Mouse (Mus musculus) gastrocnemius, adult 2 months (tissue): ENCODE data around the gene Lgals7. TPM values are rescaled to one million over a fixed set of nuclear protein-coding genes. Genes with fewer than 3 reads are reported as not detected.
A peak's percentile ranks its signal among the peaks of the same experiment; 100 is the strongest.

Experiments used
- DNase-seq: peaks from one replicate; pipeline ENCODE4 v3.0.0; 2022
- H3K27ac ChIP-seq: fragments of 200-600 bp; 2 replicates; pipeline ENCODE4 v1.8.1; 2022; ENCODE audit warnings: mild to moderate bottlenecking
- H3K4me3 ChIP-seq: fragments of 200-600 bp; 2 replicates; pipeline ENCODE4 v1.8.1; 2022; ENCODE audit warnings: mild to moderate bottlenecking, moderate library complexity
- CTCF ChIP-seq: fragments of 200-600 bp; IDR thresholded peaks from 2 replicates; pipeline ENCODE4 v1.8.1; 2022; ENCODE audit warnings: antibody characterized with exemption, mild to moderate bottlenecking, moderate library complexity
- intact Hi-C: fragments of 180-260 bp; cut with DNase I; formaldehyde crosslinking; loops from one replicate; pipeline ENCODE4 v1.15.1; 2025
- total RNA-seq, 2 experiments: library from RNA; stranded (reverse); gene quantifications; 2 replicates each; pipeline ENCODE4 v1.2.3; 2021

Lgals7 gene
- total RNA-seq, 2 experiments from 2014 or later = not detected

DNA sequence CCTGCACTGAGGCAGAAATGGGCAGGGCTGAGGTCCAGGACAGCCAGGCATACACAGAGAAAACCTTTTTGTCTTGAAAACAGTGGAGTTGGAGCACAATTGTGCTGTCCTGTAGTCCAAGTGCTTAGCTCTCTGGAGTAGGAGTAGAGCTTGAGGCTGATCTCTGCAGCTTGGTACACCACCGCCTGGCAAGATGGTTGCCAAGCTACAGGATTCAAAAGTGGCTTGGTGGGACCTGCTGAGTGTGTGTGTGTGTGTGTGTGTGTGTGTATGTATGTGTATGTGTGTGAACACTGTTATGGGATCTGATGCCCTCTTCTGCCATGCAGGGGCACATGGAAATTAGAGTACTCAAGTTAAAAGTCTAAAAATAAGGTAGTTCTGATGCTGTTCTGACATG lies 41.1 kb upstream of the Lgals7 start:
- peak; percentile 16 for DNase-seq
- intact Hi-C loops = no loop called here
- Histone ChIP-seq H3K27ac (peak overlapping the region; percentile 96), H3K4me3 (no peak overlapping the region)
- no peak for TF ChIP-seq CTCF

DNA sequence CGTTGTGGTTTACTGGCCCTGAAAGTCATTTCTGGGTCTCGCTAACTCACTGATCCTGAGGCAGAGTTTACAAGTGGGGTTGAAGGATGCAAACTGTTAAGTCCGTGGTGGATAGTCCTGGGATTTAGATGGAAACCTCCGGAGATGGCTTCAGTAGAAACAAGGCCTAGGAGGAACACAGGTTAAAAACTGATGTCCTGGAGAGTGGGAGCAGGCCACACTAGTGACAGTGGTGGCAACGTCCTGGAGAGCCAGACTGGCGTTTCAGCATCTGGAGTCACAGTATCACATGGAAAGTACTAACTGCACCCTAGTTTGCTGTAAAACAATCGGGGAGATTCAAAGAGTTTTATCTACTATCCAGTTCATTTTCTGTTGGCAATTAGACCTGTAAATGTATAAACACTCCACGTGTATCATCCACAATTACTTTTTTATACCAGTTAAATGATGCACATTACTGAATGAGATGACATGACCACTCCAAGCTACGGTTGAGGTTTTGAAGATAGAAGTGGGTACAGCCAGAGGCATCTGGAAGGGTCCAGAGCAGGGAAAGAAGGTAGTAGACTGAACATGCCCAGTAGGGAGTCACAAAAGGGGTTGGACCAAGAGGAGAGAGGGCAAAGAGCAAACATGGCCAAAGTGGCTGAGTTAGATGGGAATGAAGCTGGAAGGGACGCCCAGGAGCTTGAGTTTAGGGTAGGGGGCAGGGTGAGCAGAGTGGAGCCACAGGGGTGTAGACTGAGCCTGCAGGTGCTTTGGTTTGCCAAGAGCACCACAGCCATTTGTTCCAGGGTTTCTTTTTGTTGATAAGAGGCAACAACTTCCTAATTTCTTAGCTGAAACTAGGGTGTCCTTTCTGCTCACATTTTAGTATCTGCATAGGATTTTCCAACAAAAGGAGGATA lies 40.4 kb upstream of the Lgals7 start:
- intact Hi-C loops = loop anchor here (1.0 kb wide), 1 partner anchor 11 kb away; no protein-coding TSS in a partner anchor
- peak overlapping the region; percentile 96 for H3K27ac ChIP-seq
- peak; percentile 22 for DNase-seq
- no peak overlapping the region for H3K4me3 ChIP-seq
- TF ChIP-seq CTCF = no peak

DNA sequence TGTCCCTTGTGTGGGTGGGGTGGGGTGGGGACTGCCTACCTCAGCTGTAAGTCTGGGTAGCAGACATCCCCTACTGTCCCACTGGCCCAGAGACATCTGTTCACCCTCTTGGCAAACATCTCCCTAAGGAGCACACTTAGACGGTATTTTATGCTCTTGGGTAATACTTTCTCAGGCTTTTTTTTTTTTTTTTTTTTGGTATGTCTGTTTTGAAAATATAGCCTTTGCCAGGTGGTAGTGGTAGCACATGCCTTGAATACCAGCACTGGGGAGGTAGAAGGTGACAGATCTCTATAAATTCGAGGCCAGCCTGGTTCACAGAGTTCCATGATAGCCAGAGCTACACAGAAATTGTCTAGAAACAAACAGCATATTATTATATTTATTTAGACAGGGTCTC lies 39.7 kb upstream of the Lgals7 start:
- no peak for TF ChIP-seq CTCF
- intact Hi-C loops = loop anchor here (1.0 kb wide), 1 partner anchor 12 kb away; no protein-coding TSS in a partner anchor
- Histone ChIP-seq H3K27ac (peak overlapping the region; percentile 96), H3K4me3 (no peak overlapping the region)
- DNase-seq = no peak

DNA sequence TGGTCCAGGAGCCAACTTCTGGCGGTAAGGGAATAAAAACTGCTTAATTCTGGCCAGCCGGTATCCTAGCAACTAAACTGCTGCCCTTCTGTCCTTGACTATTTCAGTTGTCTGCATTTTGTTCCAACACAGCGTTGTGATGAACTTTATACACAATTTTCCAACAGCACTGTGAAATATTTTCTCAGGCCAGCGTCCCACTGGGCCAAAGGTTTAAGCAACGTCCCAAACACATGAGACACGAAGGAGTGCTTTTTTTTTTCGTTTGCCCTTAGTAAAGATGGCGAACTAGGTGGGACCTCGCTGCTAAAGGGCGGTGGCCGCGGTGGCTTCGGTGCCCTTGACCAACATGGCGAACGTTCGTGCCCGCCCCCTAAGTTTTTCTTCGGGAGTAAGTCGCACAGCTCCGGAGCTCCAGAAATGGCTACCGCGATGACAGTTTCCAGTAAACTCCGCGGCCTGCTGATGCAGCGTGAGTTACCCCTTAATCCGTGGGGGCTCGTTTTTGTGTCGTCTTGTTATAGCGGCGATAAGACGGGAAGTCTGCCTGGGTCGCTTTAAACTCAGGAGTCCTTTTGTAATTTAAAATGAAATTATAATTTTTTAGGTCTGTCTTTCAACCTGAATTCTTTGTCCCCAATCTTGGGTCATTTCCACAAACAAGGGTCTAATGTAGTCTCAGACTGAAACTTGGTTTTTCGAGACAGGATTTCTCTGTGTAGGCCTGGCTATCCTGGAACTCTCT lies 38.5 kb upstream of the Lgals7 start, which contains the start of gene Ech1:
TSS of gene Ech1 (plus strand) at position 277 of the 745 bp plus-strand sequence.
- no peak for TF ChIP-seq CTCF
- Histone ChIP-seq H3K4me3 (peak within 1 kb of the TSS; percentile 71), H3K27ac (peak within 1 kb of the TSS; percentile 96)
- intact Hi-C loops = loop anchor here (5.0 kb wide), 1 partner anchor 42 kb away; no protein-coding TSS in a partner anchor
- DNase-seq = peak; percentile 94

DNA sequence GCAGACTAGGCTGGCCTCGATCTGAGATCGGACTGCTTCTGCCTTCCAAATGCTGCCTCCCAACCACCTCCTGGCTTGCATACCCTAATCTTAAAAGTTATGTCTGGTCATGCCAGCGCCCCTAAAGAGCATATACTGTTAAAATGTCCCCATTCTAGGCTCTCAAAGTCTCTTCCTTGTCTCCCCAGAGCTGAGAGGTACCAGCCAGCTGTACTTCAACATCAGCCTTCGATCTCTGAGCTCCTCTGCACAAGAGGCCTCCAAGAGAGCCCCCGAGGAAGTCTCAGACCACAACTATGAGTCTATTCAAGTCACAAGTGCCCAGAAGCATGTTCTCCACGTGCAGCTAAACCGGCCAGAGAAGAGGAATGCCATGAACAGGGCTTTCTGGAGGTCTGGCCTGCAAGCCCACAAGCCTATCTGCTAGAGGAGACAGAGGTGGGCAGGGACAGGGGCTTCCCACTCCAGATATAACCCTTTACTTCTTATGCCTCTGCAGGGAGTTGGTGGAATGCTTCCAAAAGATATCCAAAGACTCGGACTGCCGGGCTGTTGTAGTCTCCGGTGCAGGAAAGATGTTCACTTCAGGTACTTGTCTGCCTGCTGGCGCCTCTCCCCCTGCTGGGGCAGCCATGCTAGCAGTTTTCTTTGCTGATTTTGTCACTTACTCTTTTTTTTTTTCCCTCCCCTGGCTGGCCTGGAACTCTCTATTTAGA lies 37.8 kb upstream of the Lgals7 start:
- DNase-seq = no peak
- peak; percentile 20; the same call in 1 of the 2 replicates for TF ChIP-seq CTCF
- Histone ChIP-seq H3K27ac (peak overlapping the region; percentile 96), H3K4me3 (peak overlapping the region; percentile 71)
- intact Hi-C loops = loop anchor here (2.0 to 5.0 kb wide), 2 partner anchors 15 to 41 kb away; no protein-coding TSS in a partner anchor

DNA sequence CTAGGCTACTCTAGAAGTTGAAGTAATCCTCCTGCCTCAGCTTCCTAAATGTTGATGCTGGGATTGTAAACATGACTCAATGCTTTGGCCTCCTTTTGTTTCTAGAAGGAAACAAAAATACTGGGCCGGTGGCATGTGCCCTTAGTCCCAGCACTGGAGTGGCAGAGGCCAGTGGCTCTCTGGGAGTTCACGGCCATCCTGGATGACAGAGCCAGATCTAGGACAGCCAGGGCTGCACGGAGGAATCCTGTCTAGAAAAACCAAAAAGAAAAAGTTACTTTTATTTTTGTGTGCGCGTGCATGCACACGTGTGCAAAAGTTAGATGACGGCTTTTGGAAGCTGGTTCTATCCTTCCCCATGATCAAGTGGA lies 37.3 kb upstream of the Lgals7 start:
- DNase-seq = no peak
- intact Hi-C loops = loop anchor here (2.0 to 5.0 kb wide), 2 partner anchors 14 to 41 kb away; no protein-coding TSS in a partner anchor
- peak overlapping the region; percentile 96 for H3K27ac ChIP-seq
- no peak for TF ChIP-seq CTCF
- peak overlapping the region; percentile 71 for H3K4me3 ChIP-seq

DNA sequence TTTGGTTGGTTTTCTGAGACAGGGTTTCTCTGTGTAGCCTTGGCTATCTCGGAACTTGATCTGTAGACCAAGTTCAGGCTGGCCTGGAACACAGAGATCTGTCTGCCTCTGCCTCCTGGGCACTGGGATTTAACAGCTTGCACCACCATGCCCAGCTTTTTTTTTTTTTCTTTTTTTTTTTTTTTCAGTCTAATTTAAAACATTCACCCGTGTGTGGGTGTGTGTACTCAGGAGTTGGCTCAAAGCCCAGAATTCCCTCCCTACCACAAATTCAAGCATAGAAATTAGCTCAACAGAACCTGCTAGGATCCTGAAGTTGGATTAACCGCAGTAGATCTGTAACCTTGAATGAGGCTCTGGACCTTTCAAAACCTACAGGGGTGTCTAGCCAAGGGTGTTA lies 36.3 kb upstream of the Lgals7 start:
- DNase-seq = no peak
- H3K27ac ChIP-seq = no peak overlapping the region
- TF ChIP-seq CTCF = no peak
- no peak overlapping the region; the same call in 1 of the 2 replicates for H3K4me3 ChIP-seq
- intact Hi-C loops = loop anchor here (2.0 to 5.0 kb wide), 2 partner anchors 13 to 40 kb away; no protein-coding TSS in a partner anchor

DNA sequence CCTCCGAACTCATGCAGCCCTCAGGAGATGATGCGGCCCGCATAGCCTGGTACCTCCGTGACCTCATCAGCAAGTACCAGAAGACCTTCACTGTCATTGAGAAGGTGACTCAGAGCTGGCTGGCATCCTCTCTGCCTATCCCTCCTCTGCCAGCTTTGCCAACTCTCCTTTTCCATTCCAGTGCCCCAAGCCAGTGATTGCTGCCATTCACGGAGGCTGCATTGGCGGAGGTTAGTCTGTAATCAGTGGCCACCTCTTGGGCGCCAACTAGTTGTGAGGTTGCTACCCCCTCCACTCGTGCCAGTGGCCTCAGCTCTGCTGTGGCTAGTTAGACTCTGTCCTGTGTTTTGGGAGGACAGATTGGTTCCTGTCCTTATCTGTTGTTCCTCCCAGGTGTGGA lies 33.8 kb upstream of the Lgals7 start:
- no peak overlapping the region for H3K27ac ChIP-seq
- no peak overlapping the region for H3K4me3 ChIP-seq
- no peak for DNase-seq
- intact Hi-C loops = loop anchor here (5.0 kb wide), 1 partner anchor 37 kb away; no protein-coding TSS in a partner anchor
- no peak for TF ChIP-seq CTCF

DNA sequence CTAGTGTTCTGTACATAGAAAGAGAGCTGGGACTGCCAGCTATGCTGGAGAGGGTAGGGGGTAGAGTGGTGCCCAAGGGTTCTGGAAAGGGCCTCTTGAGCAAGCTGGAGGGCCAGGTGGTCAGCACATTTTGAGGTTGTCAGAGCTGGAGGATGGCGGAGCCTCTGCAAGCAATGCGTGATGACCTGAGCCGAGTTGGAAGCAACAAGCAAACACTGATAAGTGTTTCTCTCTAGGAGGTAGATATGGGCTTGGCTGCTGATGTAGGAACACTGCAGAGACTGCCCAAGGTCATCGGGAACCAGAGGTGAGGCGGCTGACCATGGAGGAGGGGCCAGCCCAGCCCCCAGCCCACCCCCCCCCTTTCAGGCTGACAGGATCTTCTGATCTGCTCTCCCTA lies 32.7 kb upstream of the Lgals7 start:
- no peak for DNase-seq
- intact Hi-C loops = no loop called here
- TF ChIP-seq CTCF = no peak
- Histone ChIP-seq H3K27ac (no peak overlapping the region), H3K4me3 (no peak overlapping the region)

DNA sequence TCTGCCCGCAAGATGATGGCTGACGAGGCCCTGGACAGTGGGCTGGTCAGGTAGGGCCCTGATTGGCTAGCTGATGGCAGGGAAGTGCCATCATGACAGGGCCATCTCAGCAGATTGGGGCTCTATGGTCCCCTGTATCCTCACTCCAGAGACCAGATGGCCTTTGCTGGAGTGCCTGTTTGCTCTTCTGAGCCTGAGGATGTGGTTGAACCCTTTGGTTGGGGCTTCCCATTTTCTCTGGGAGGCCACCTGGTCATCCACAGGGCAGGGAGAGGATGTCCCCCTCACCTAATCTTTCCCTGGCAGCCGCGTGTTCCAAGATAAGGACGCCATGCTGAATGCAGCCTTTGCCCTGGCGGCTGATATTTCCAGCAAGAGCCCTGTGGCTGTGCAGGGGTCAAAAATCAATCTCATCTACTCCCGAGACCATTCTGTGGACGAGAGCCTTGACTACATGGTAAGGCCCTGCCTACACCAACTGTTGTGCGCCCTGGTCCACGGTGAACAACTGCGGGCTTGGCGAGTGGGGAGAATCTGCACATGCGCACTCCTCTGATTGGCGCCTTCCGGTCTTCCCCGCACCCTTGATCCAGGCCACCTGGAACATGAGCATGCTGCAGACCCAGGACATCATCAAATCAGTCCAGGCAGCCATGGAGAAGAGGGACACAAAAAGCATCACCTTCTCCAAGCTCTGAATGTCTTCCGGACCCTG lies 32.1 kb upstream of the Lgals7 start:
- Histone ChIP-seq H3K4me3 (no peak overlapping the region), H3K27ac (no peak overlapping the region)
- TF ChIP-seq CTCF = no peak
- intact Hi-C loops = no loop called here
- DNase-seq = no peak

DNA sequence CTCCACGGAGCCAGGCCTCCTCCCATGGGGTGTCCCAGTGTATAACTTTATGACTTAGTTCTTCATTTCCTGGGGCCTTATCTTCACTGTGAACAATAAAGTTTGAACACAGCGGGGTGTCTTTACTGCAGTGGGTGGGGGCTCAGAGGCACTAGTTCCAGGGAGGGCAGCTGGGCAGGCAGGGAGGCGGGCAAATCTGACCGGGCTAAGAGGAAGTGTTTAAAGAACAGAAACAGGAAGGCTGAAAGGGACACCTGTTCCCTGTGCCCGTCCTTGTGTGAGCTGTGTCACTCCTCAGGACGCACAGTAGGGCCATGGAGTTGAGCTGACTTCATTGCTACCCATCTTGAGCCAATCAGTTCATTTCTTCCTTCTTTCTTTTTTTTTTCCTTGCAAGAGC lies 31.5 kb upstream of the Lgals7 start:
- intact Hi-C loops = no loop called here
- Histone ChIP-seq H3K4me3 (no peak overlapping the region), H3K27ac (no peak overlapping the region)
- DNase-seq = no peak
- TF ChIP-seq CTCF = no peak
